Mouse (Mus musculus): ENCODE measurements around the gene Fbll1. TPM values are rescaled to one million over a fixed set of nuclear protein-coding genes. Genes with fewer than 3 reads are reported as not detected.

Gene Fbll1
- total RNA-seq, 1 experiment, result 0.22 TPM

DNA sequence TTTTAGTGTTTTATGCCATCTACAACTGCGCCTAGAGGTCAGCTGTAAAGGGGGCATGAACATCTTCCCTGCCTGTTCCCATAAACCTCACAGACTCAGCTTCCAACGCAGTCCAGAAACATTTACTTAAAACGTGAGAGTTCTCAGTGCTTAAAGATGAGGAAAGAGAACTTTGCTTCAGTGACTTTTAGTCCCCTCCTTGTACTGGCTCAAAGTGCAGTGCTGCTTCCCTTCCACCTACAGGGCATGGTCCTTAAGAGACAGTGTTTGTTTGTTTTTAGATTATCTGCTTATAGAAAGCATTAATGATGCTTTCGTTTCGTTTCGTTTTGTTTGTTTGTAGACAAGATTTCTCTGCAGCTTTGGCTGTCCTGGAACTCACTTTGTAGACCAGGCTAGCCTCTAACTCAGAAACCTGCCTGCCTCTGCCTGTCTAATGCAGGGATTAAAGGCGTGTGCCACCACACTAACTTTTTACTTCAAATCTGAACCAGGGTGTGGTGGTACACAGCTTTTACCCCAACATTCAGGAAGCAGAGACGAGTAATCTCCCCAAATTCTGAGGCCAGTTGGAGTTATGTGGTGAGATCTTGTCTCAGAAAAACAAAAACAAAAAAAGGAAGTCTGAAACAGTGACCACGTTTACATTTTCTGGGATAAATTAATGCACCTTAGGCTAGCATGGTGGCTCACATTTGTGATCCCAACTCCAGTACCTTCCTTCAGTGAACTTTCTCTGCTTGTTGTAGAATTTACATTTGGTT, 27.8 kb downstream of the Fbll1 start:
- peak overlapping the region; percentile 95 to 96 for H3K4me3 ChIP-seq (ENCODE audit: insufficient read depth in 1 of 2, low read depth in 1 of 2, low read length in 2 of 2, poor library complexity in 1 of 2, severe bottlenecking in 1 of 2)
- no peaks in the 10 kb centered on the region for H3K36me3 ChIP-seq (ENCODE audit: control insufficient read depth, insufficient read depth, low read length, poor library complexity, severe bottlenecking)

DNA sequence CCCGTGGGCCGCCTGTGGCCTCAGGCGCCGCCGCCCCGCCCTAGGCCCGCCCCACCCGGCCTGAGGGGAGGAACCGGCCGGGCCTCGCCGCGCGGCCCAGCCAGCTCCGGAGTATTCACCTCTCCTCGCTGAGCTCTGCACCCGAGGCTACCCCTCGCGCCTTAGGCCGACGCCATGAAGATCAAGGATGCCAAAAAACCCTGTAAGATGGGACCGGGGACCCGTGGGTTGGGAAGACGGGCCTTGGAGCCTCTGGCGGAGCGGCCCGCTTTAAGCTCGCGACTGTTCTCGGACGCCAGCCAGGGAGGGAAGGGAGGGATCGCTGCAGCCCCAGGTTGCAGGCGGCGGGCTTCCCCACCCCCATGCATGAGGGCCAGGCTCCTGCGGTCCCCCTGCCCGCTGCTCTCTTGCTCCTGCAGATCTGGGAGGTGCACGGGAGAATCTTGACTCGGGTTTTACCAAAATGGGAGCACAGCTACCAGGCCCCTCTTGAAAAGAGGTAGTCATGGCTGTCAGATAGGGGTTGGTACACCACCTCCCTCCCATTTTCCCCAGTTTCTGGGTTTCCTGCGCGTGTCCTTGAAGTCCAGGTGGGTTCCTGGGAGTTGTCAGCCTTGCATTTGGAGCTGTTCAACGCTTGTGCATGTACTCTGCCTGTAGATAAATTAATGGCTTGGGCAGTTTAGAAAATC, 28.8 kb downstream of the Fbll1 start:
- H3K27ac ChIP-seq (ENCODE audit: insufficient read depth, low read depth, low read length, poor library complexity, severe bottlenecking), result peak overlapping the region; percentile 90
- in situ Hi-C loops (cut with MboI; ENCODE audit: low sequenced_read_pairs in 2 of 2, unreplicated experiment in 2 of 2), result no loop called here
- peak overlapping the region; percentile 95 to 96 for H3K4me3 ChIP-seq (ENCODE audit: insufficient read depth in 1 of 2, low read depth in 1 of 2, low read length in 2 of 2, poor library complexity in 1 of 2, severe bottlenecking in 1 of 2)
- DNase-seq (ENCODE audit: low read depth, low spot score), result peak; percentile 40
- no peak for TF ChIP-seq ZC3H11A (IDR thresholded peaks at IDR 0.05; ENCODE audit: borderline replicate concordance, low read depth, low read length)
- no peaks in the 10 kb centered on the region for H3K36me3 ChIP-seq (ENCODE audit: control insufficient read depth, insufficient read depth, low read length, poor library complexity, severe bottlenecking)
- peak overlapping the region; percentile 97 for H3K9ac ChIP-seq (ENCODE audit: insufficient read depth, low read depth, low read length, poor library complexity, severe bottlenecking)
- no peaks in the 10 kb centered on the region for H3K9me3 ChIP-seq (ENCODE audit: control insufficient read depth, insufficient read depth, low read depth, low read length)
- H3K4me1 ChIP-seq (ENCODE audit: control insufficient read depth in 2 of 2, insufficient read depth in 2 of 2, low read length in 2 of 2, poor library complexity in 1 of 2), result peaks cover 2 to 5% of the 10 kb centered on the region in 2 experiments

More for the DNA sequence above, 27.8 kb downstream of the Fbll1 start:
- H3K9ac ChIP-seq (ENCODE audit: insufficient read depth, low read depth, low read length, poor library complexity, severe bottlenecking), result no peak overlapping the region; the same call in 1 of the 2 replicates
- no peaks in the 10 kb centered on the region for H3K9me3 ChIP-seq (ENCODE audit: control insufficient read depth, insufficient read depth, low read depth, low read length)
- no peak for DNase-seq (ENCODE audit: low read depth, low spot score)
- no peak for TF ChIP-seq ZC3H11A (IDR thresholded peaks at IDR 0.05; ENCODE audit: borderline replicate concordance, low read depth, low read length)
- H3K27ac ChIP-seq (ENCODE audit: insufficient read depth, low read depth, low read length, poor library complexity, severe bottlenecking), result no peak overlapping the region
- in situ Hi-C loops (cut with MboI; ENCODE audit: low sequenced_read_pairs in 2 of 2, unreplicated experiment in 2 of 2), result no loop called here
- H3K4me1 ChIP-seq (ENCODE audit: control insufficient read depth in 2 of 2, insufficient read depth in 2 of 2, low read length in 2 of 2, poor library complexity in 1 of 2), result peaks cover 2 to 5% of the 10 kb centered on the region in 2 experiments

DNA sequence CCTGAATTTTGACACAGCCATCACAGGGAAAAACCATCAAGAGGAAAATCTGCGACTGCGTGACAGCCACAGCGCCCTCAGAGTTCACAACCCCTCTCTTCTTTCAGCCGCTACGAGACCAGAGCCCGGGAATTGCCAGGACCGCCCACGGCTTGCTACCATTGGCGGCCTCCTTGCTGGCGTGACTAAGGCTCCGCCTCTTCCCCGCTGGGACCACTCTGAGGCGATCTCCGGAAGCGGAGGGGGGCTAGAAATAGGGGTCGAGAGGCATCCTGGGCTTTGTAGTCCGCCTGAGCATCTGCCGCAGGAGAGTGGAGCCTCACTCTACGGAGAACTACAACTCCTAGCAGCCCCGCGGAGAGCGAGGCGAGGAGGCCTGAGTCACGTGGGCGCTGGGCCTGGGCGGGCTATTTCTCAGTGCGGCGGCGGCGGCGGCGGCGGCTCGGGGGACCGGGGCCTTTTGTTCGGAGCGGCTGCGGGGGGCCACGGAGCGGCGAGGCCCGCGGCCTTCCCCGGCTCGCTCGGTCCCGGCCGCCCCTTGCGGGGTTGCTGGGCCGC, 29.4 kb downstream of the Fbll1 start, which contains the start of gene Pank3:
Pank3 (plus strand) TSS at position 297 of the 558 bp plus-strand sequence.
- peak; percentile 98 for DNase-seq (ENCODE audit: low read depth, low spot score)
- peaks cover 2 to 5% of the 10 kb centered on the region in 2 experiments for H3K4me1 ChIP-seq (ENCODE audit: control insufficient read depth in 2 of 2, insufficient read depth in 2 of 2, low read length in 2 of 2, poor library complexity in 1 of 2)
- in situ Hi-C loops (cut with MboI; ENCODE audit: low sequenced_read_pairs in 2 of 2, unreplicated experiment in 2 of 2), result no loop called here
- peak within 1 kb of the TSS; percentile 97 for H3K9ac ChIP-seq (ENCODE audit: insufficient read depth, low read depth, low read length, poor library complexity, severe bottlenecking)
- H3K9me3 ChIP-seq (ENCODE audit: control insufficient read depth, insufficient read depth, low read depth, low read length), result no peaks in the 10 kb centered on the region
- peak; percentile 96 for TF ChIP-seq HCFC1 (IDR thresholded peaks at IDR 0.05; ENCODE audit: borderline replicate concordance, insufficient read depth, low read length)
- TF ChIP-seq ZNF384 (IDR thresholded peaks at IDR 0.05; ENCODE audit: low read depth, low read length), result no peak
- H3K4me3 ChIP-seq (ENCODE audit: insufficient read depth in 1 of 2, low read depth in 1 of 2, low read length in 2 of 2, poor library complexity in 1 of 2, severe bottlenecking in 1 of 2), result peak within 1 kb of the TSS; percentile 95 to 96
- H3K27ac ChIP-seq (ENCODE audit: insufficient read depth, low read depth, low read length, poor library complexity, severe bottlenecking), result peak within 1 kb of the TSS; percentile 90
- no peaks in the 10 kb centered on the region for H3K36me3 ChIP-seq (ENCODE audit: control insufficient read depth, insufficient read depth, low read length, poor library complexity, severe bottlenecking)

DNA sequence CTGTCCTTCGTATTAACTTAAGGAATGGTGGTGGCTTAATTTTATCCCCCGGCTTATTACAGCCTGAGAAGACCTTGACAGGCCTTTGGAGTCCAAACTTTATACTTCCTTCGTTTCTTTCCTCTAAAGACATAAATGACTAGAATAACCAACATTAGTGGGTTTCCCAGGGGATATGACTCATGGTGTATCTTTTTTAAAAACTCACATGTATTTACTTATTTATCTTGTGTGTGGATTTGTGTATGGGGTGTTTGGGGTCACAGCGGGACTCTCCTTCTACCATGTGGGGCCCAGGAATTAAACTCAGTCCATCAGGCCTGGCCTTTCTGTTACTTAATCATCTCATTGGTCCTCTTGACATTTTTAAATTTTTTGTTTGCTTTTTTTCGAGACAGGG, 31.8 kb downstream of the Fbll1 start:
- peaks cover 0 to 5% of the 10 kb centered on the region in 2 experiments; a peak in 3 of 4 replicates for H3K4me1 ChIP-seq (ENCODE audit: control insufficient read depth in 2 of 2, insufficient read depth in 2 of 2, low read length in 2 of 2, poor library complexity in 1 of 2)
- no peak overlapping the region for H3K27ac ChIP-seq (ENCODE audit: insufficient read depth, low read depth, low read length, poor library complexity, severe bottlenecking)
- no peak overlapping the region for H3K9ac ChIP-seq (ENCODE audit: insufficient read depth, low read depth, low read length, poor library complexity, severe bottlenecking)
- DNase-seq (ENCODE audit: low read depth, low spot score), result no peak
- no peaks in the 10 kb centered on the region for H3K36me3 ChIP-seq (ENCODE audit: control insufficient read depth, insufficient read depth, low read length, poor library complexity, severe bottlenecking)
- H3K4me3 ChIP-seq (ENCODE audit: insufficient read depth in 1 of 2, low read depth in 1 of 2, low read length in 2 of 2, poor library complexity in 1 of 2, severe bottlenecking in 1 of 2), result no peak overlapping the region
- H3K9me3 ChIP-seq (ENCODE audit: control insufficient read depth, insufficient read depth, low read depth, low read length), result no peaks in the 10 kb centered on the region
- TF ChIP-seq HCFC1 (IDR thresholded peaks at IDR 0.05; ENCODE audit: borderline replicate concordance, insufficient read depth, low read length) (no peak), ZC3H11A (IDR thresholded peaks at IDR 0.05; ENCODE audit: borderline replicate concordance, low read depth, low read length) (no peak), MAFK (IDR thresholded peaks at IDR 0.05; ENCODE audit: insufficient read depth, low read depth, low read length) (no peak), ZNF384 (IDR thresholded peaks at IDR 0.05; ENCODE audit: low read depth, low read length) (no peak), CHD2 (IDR thresholded peaks at IDR 0.05; ENCODE audit: low read depth, low read length) (no peak)
- in situ Hi-C loops (cut with MboI; ENCODE audit: low sequenced_read_pairs in 2 of 2, unreplicated experiment in 2 of 2), result no loop called here

All from ES-E14 (cell line).